Mouse (Mus musculus) liver, embryonic 16.5 days (tissue): ENCODE results near the gene Catsperz. TPM values are rescaled to one million over a fixed set of nuclear protein-coding genes. Genes with fewer than 3 reads are reported as not detected.
"Not testable (repeated sequence)": the region's sequence is repeated elsewhere in the genome, so short reads cannot be mapped to it uniquely, and the experiment has no call there.

Source experiments
- ATAC-seq: fragments of 200-750 bp; cut with Nextera tagmentation; 2 replicates; pipeline ENCODE4 v1.8.0; 2017; ENCODE audit warnings: low read depth, mild to moderate bottlenecking, moderate number of reproducible peaks, moderate library complexity
- H3K27ac ChIP-seq: fragments of 300-500 bp; sonication (generic); 2 replicates; pipeline ENCODE4 v1.5.1; 2014; ENCODE audit warnings: mild to moderate bottlenecking, low read length
- H3K27me3 ChIP-seq: fragments of 300-500 bp; sonication (generic); 2 replicates; pipeline ENCODE4 v1.6.1; 2014; ENCODE audit warnings: low read depth, low read length, mixed read lengths; ENCODE audit not compliant: control insufficient read depth, insufficient read depth
- H3K36me3 ChIP-seq: fragments of 300-500 bp; sonication (generic); 2 replicates; pipeline ENCODE4 v1.6.1; 2014; ENCODE audit warnings: mild to moderate bottlenecking; ENCODE audit not compliant: control insufficient read depth, insufficient read depth
- H3K4me1 ChIP-seq: fragments of 300-500 bp; sonication (generic); 2 replicates; pipeline ENCODE4 v1.6.1; 2014; ENCODE audit warnings: low read depth, low read length, mixed read lengths; ENCODE audit not compliant: control insufficient read depth
- H3K4me2 ChIP-seq: fragments of 300-500 bp; sonication (generic); 2 replicates; pipeline ENCODE4 v1.6.1; 2014; ENCODE audit warnings: low read depth, low read length, mixed read lengths
- H3K4me3 ChIP-seq: fragments of 300-500 bp; sonication (generic); 2 replicates; pipeline ENCODE4 v1.5.1; 2014; ENCODE audit warnings: low read depth, mild to moderate bottlenecking, low read length
- H3K9ac ChIP-seq: fragments of 300-500 bp; sonication (generic); 2 replicates; pipeline ENCODE4 v1.6.1; 2014; ENCODE audit warnings: low read depth, low read length
- H3K9me3 ChIP-seq: fragments of 300-500 bp; sonication (generic); replicated peaks from 2 replicates; pipeline ENCODE4 v1.6.1; 2016; ENCODE audit warnings: low read length; ENCODE audit not compliant: control insufficient read depth
- WGBS: fragments of 180-500 bp; shearing (Covaris S2); extraction: QIAGEN DNeasy Blood & Tissue Kit; methylation state at CpG from one replicate; pipeline ENCODE4 v1.1.7; 2014; ENCODE audit not compliant: insufficient replicate concordance; 5-methylcytosine and 5-hydroxymethylcytosine counted together
- polyA plus RNA-seq: library from polyadenylated mRNA; unstranded; fragments of >200 nt; fragmentation: Nextera tagmentation; extraction: Ambion mirVana; gene quantifications from 2 replicates; pipeline ENCODE4 v1.2.1, GENCODE M21; 2015

Catsperz gene
- polyA plus RNA-seq, 1 experiment from 2014 or later, result 0.50 TPM

GRCm38 (mm10) chr19:6907094-6907493 is 18.1 kb downstream of the Catsperz start:
- Histone ChIP-seq H3K4me1 (peaks cover 18% of the 10 kb centered on the region), H3K27ac (no peak overlapping the region), H3K4me3 (no peak overlapping the region), H3K27me3 (no peaks in the 10 kb centered on the region), H3K9ac (no peak overlapping the region), H3K4me2 (0 out of 2 replicates have a peak overlapping the region, but pooled peaks have one; percentile 4), H3K9me3 (no peaks in the 10 kb centered on the region), H3K36me3 (peaks cover 6% of the 10 kb centered on the region)
- ATAC-seq, result no peak
- WGBS, result 72% methylated on average over 8 of the region's 8 CpGs

DNA sequence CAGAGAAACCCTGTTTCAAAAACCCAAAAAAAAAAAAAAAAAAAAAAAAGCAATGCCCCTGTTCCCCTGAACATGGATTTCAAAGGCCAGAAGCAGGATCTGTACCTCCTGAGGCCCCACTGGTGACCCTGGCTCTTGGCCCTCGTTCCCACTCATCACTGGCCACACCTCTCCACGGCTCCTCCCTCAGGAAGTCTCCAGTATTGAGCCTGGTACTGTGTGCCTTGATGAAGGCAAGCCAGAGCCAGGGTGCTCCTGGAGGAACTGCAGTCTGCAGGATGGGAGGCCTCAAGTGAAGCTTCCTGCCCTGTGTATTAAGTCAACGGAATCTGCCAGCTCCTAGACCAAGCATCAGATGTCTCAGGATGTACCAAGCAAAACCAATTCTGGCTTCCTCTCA is 19.0 kb downstream of the Catsperz start:
- no peak overlapping the region for H3K4me2 ChIP-seq
- no peak overlapping the region for H3K4me3 ChIP-seq
- 58% methylated on average over 3 of the region's 3 CpGs for whole genome bisulfite sequencing
- no peak overlapping the region for H3K27ac ChIP-seq
- no peak overlapping the region for H3K9ac ChIP-seq
- peaks cover 15% of the 10 kb centered on the region for H3K4me1 ChIP-seq
- no peaks in the 10 kb centered on the region for H3K9me3 ChIP-seq
- H3K36me3 ChIP-seq, result peaks cover 6% of the 10 kb centered on the region
- no peak for ATAC-seq
- no peaks in the 10 kb centered on the region for H3K27me3 ChIP-seq

DNA sequence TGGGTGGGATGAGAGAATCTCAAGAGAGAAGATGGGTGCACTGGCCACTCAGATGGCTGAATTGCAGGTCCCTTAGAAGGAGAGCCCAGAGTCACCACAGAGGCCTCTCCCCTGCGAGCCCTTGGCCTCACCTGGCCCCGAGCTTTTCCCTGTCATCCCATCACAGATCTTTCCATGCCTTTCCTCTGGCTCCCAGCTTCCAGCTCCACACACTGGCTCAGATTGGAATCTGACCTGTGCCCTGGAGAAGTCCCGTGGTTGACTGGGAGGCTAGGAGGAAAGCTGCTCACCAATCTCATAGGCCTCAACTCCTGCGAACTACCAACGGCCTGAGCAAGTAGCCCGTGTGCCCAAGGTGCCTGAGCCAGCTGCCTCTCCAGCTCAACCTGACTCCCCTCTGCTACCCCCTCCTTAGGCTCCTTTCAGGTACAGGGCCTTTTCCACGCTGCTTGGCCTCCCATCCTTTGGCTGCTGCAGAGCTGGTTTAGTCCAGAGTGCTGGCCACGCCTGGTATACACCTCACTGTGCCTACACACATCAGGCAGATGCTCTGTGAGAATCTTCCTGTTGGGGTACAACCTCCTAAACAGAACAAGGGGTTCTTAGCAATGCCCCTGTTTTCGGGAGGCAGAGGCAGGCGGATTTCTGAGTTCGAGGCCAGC is 19.6 kb downstream of the Catsperz start:
- Histone ChIP-seq H3K27me3 (no peaks in the 10 kb centered on the region), H3K9me3 (no peaks in the 10 kb centered on the region), H3K4me3 (no peak overlapping the region), H3K4me2 (no peak overlapping the region), H3K36me3 (peaks cover 6% of the 10 kb centered on the region), H3K27ac (no peak overlapping the region), H3K4me1 (peaks cover 12% of the 10 kb centered on the region), H3K9ac (no peak overlapping the region)
- no peak for ATAC-seq
- 76% methylated on average over 11 of the region's 11 CpGs for WGBS

GRCm38 (mm10) chr19:6904846-6905245 is 20.3 kb downstream of the Catsperz start:
- Histone ChIP-seq H3K4me3 (no peak overlapping the region), H3K9me3 (no peaks in the 10 kb centered on the region), H3K4me2 (no peak overlapping the region), H3K9ac (no peak overlapping the region), H3K36me3 (peaks cover 6% of the 10 kb centered on the region), H3K4me1 (peaks cover 12% of the 10 kb centered on the region), H3K27me3 (no peaks in the 10 kb centered on the region), H3K27ac (no peak overlapping the region)
- no peak for ATAC-seq
- WGBS, result 56% methylated on average over 2 of the region's 2 CpGs

GRCm38 (mm10) chr19:6903031-6903430 is 22.1 kb downstream of the Catsperz start:
- no peaks in the 10 kb centered on the region for H3K9me3 ChIP-seq
- no peak for ATAC-seq
- 72% methylated on average over 1 of the region's 1 CpGs for WGBS
- no peak overlapping the region for H3K4me2 ChIP-seq
- no peak overlapping the region for H3K9ac ChIP-seq
- H3K4me1 ChIP-seq, result peaks cover 2% of the 10 kb centered on the region
- peaks cover 6% of the 10 kb centered on the region for H3K36me3 ChIP-seq
- no peak overlapping the region for H3K4me3 ChIP-seq
- H3K27me3 ChIP-seq, result no peaks in the 10 kb centered on the region
- no peak overlapping the region for H3K27ac ChIP-seq

- no peak overlapping the region for H3K4me2 ChIP-seq
- no peaks in the 10 kb centered on the region for H3K36me3 ChIP-seq
- no peaks in the 10 kb centered on the region for H3K9me3 ChIP-seq
- H3K4me3 ChIP-seq, result no peak overlapping the region
- no peak overlapping the region for H3K9ac ChIP-seq
- no peak overlapping the region for H3K27ac ChIP-seq
- no peak for ATAC-seq
- no peaks in the 10 kb centered on the region for H3K4me1 ChIP-seq
- no peaks in the 10 kb centered on the region for H3K27me3 ChIP-seq
- 66% methylated on average over 4 of the region's 4 CpGs for WGBS
These were observed 25.5 kb downstream of the Catsperz start for GRCm38 (mm10) chr19:6899641-6900040.

DNA sequence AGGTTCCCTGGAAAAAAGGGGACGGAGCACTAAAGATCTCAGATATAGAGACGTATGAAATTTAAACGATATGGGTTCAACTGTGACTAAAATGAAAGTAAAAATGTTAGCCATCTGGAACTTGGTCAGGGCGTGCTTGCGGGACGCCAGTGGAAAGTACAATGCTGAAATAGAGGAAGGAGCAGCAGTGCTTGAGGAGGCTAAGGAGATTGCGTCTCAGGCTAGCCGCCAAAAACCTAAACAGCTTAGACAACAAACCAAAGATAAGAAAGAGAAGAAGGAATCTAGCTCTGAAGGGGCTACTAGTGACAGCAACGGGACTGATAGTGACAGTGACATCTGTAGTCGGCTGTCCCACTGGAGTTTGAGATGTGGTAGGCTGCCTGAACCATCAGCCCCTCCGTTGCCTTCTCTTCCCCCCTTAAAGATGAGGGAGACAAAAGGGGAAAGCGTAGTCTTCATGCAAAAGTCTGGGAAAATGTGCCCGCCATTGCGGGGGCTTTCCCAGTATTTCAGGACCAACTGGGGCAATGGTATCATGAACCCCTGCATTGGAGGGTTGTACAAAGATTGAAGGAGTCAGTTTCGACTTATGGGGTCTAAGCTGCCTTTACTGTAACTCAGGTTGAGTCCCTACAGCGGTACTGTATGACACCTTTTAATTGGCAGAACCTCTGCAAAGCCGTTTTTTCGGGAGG is 29.4 kb downstream of the Catsperz start:
- not testable (repeated sequence) for H3K27ac ChIP-seq, H3K4me2 ChIP-seq, H3K4me1 ChIP-seq, H3K9me3 ChIP-seq, ATAC-seq, H3K9ac ChIP-seq, H3K27me3 ChIP-seq, H3K4me3 ChIP-seq, H3K36me3 ChIP-seq
- 57% methylated on average over 18 of the region's 18 CpGs for WGBS

GRCm38 (mm10) chr19:6893731-6894451 is 31.3 kb downstream of the Catsperz start:
- H3K4me3 ChIP-seq, result no peak overlapping the region
- H3K4me1 ChIP-seq, result no peaks in the 10 kb centered on the region
- no peak overlapping the region for H3K27ac ChIP-seq
- H3K4me2 ChIP-seq, result no peak overlapping the region
- no peak overlapping the region for H3K9ac ChIP-seq
- no peaks in the 10 kb centered on the region for H3K27me3 ChIP-seq
- H3K9me3 ChIP-seq, result no peaks in the 10 kb centered on the region
- no peaks in the 10 kb centered on the region for H3K36me3 ChIP-seq
- ATAC-seq, result no peak
- WGBS, result 82% methylated on average over 14 of the region's 14 CpGs

DNA sequence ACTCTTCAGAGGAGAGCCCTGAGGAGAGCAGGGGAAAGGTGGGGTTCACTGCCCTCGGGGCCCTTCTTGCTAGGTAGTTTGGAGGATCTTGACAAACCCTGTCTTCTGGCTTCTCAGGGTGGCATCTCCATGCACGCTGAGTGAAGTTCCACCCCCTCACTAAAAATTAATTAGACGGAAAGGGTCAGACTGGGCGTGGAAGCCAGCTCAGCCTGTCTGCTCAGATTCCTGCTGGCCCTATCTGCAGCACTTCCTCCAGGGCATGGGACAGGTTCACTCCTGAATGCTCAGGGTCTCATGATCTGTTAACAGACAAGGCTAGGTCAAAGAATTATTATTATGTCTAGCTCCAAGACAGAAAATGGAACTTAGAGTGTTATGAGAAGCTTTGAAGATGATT is 32.7 kb downstream of the Catsperz start:
- ATAC-seq, result no peak
- no peak overlapping the region for H3K4me2 ChIP-seq
- WGBS, result 51% methylated on average over 4 of the region's 4 CpGs
- H3K4me1 ChIP-seq, result no peaks in the 10 kb centered on the region
- H3K9me3 ChIP-seq, result no peaks in the 10 kb centered on the region
- H3K9ac ChIP-seq, result no peak overlapping the region
- H3K4me3 ChIP-seq, result no peak overlapping the region
- no peaks in the 10 kb centered on the region for H3K27me3 ChIP-seq
- H3K27ac ChIP-seq, result no peak overlapping the region
- no peaks in the 10 kb centered on the region for H3K36me3 ChIP-seq
